Mouse (Mus musculus) limb, embryonic 14.5 days (tissue): Measurements from ENCODE around the gene Med26. TPM values are rescaled to one million over a fixed set of nuclear protein-coding genes. Genes with fewer than 3 reads are reported as not detected.

Source experiments
- ATAC-seq: fragments of 200-750 bp; cut with Nextera tagmentation; 2 replicates; pipeline ENCODE4 v1.8.0; 2017; ENCODE audit warnings: low read depth, moderate number of reproducible peaks, moderate TSS enrichment; ENCODE audit not compliant: low FRiP score
- DNase-seq: peaks from one replicate; pipeline ENCODE4 v3.0.0-alpha.2; 2015; ENCODE audit warnings: low spot score
- H3K27ac ChIP-seq: fragments of 300-500 bp; sonication (generic); replicated peaks from 2 replicates; pipeline ENCODE4 v1.5.1; 2014; ENCODE audit warnings: low read depth, mild to moderate bottlenecking, low read length, moderate library complexity, mixed read lengths
- H3K27me3 ChIP-seq: fragments of 300-500 bp; sonication (generic); 2 replicates; pipeline ENCODE4 v1.6.1; 2014; ENCODE audit warnings: low read length, mixed read lengths; ENCODE audit not compliant: control insufficient read depth, insufficient read depth
- H3K36me3 ChIP-seq: fragments of 300-500 bp; sonication (generic); 2 replicates; pipeline ENCODE4 v1.6.1; 2014; ENCODE audit warnings: mild to moderate bottlenecking, low read length, moderate library complexity, mixed read lengths; ENCODE audit not compliant: control insufficient read depth, insufficient read depth
- H3K4me1 ChIP-seq: fragments of 300-500 bp; sonication (generic); 2 replicates; pipeline ENCODE4 v1.6.1; 2014; ENCODE audit warnings: antibody characterized with exemption, low read length, mixed read lengths; ENCODE audit not compliant: control insufficient read depth, insufficient read depth
- H3K4me2 ChIP-seq: fragments of 300-500 bp; sonication (generic); replicated peaks from 2 replicates; pipeline ENCODE4 v1.6.1; 2014; ENCODE audit warnings: low read depth, mild to moderate bottlenecking, low read length, moderate library complexity; ENCODE audit not compliant: severe bottlenecking
- H3K4me3 ChIP-seq: fragments of 300-500 bp; sonication (generic); replicated peaks from 2 replicates; pipeline ENCODE4 v1.5.1; 2014; ENCODE audit warnings: low read length
- H3K9ac ChIP-seq: fragments of 300-500 bp; sonication (generic); 2 replicates; pipeline ENCODE4 v1.6.1; 2014; ENCODE audit warnings: mild to moderate bottlenecking, low read depth, low read length, moderate library complexity; ENCODE audit not compliant: severe bottlenecking
- H3K9me3 ChIP-seq: fragments of 300-500 bp; sonication (generic); 2 replicates; pipeline ENCODE4 v1.6.1; 2016; ENCODE audit warnings: low read length; ENCODE audit not compliant: control insufficient read depth
- POLR2A ChIP-seq: fragments of 200-500 bp; IDR thresholded peaks from 2 replicates; pipeline ENCODE4 v1.8.0; 2012; ENCODE audit warnings: inconsistent platforms, mild to moderate bottlenecking, moderate library complexity, borderline replicate concordance; ENCODE audit not compliant: insufficient read depth, insufficient read length; ENCODE audit errors: extremely low read depth
- WGBS: fragments of 180-500 bp; shearing (Covaris S2); extraction: QIAGEN DNeasy Blood & Tissue Kit; methylation state at CpG from one replicate; pipeline ENCODE4 v1.1.7; 2014; 5-methylcytosine and 5-hydroxymethylcytosine counted together
- polyA plus RNA-seq, 2 experiments: library from polyadenylated mRNA; depleted of rRNA in 1 of 2; stranded (reverse) in 1 of 2; unstranded in 1 of 2; fragments of >200 nt; fragmentation: Nextera tagmentation in 1 of 2; extraction: Ambion mirVana in 1 of 2; gene quantifications; 2 replicates each; pipeline versions ENCODE4 v1.2.1 to v1.2.3; 2012 to 2014

The Med26 gene
- polyA plus RNA-seq, 2 experiments, result 16.4 to 17.0 TPM

DNA sequence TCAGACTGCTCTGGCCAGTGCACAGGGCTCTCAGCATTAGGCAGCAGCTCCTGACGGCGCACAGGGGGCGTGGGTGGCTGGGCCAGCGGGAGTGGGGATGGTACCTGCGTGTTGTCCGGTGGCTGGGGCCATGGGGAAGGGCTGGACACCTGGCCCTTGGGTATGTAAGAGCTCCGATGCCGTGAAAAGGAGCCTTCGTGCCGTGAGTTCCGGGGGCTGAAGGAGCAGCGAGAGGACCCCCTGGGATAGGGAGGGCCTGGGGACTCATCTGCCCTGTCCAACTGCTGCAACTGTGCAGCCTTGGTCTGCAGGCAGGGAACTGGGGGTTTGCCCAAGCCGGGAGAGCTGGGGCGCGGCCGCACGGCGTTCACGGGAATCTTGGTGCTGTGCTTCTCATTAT is 51.9 kb downstream of the Med26 start:
- no peak overlapping the region for H3K4me3 ChIP-seq
- ATAC-seq (no peak), DNase-seq (no peak)
- H3K9me3 ChIP-seq, result no peaks in the 10 kb centered on the region
- no peak overlapping the region for H3K4me2 ChIP-seq
- H3K9ac ChIP-seq, result no peak overlapping the region
- H3K27me3 ChIP-seq, result no peaks in the 10 kb centered on the region
- peaks cover 30% of the 10 kb centered on the region for H3K36me3 ChIP-seq
- peaks cover 13% of the 10 kb centered on the region for H3K4me1 ChIP-seq
- no peak for TF ChIP-seq POLR2A
- no peak overlapping the region for H3K27ac ChIP-seq
- WGBS, result 90% methylated on average over 18 of the region's 19 CpGs

DNA sequence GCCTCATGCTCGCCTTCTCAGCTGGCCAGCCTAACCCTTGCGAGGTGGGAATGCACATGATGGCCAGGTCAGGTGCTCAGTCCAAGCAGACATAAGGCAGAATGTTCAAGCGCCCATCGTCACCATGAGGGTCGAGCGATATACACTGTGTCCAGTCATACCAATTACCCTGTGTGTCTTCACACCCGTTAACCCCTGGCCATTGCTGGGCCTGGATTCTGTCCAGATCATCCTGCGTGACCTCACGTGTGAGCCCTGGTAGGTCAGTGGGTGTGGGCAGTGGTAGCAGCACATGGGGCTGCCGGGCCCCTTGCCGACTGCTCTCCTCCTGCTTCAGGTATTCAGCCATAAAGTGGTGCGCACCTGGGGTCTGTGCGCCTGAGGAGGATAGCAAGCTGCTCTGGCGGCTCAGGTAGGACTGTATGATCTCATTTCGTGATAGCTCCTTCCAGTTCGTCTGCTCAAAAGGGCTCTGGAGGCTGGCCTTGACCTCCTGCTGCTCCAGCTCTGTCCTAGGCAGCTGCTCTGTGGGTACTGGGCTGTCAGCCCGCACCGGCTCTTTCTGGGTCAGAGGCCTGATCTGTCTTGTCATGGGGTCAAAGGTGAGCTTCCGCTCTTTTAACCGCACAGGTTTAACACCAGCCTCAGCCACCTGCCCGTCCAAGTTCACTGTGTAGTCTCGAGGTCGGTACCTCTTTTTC is 52.5 kb downstream of the Med26 start:
- Histone ChIP-seq H3K4me1 (peaks cover 15% of the 10 kb centered on the region), H3K4me3 (no peak overlapping the region), H3K4me2 (no peak overlapping the region), H3K36me3 (peaks cover 31% of the 10 kb centered on the region), H3K9me3 (no peaks in the 10 kb centered on the region), H3K27me3 (no peaks in the 10 kb centered on the region), H3K9ac (no peak overlapping the region), H3K27ac (no peak overlapping the region)
- ATAC-seq, result no peak
- no peak for TF ChIP-seq POLR2A
- no peak for DNase-seq
- 89% methylated on average over 23 of the region's 23 CpGs for WGBS

GRCm38 (mm10) chr8:72493381-72493780 is 54.7 kb downstream of the Med26 start:
- H3K4me1 ChIP-seq, result peaks cover 15% of the 10 kb centered on the region
- ATAC-seq, result no peak

DNA sequence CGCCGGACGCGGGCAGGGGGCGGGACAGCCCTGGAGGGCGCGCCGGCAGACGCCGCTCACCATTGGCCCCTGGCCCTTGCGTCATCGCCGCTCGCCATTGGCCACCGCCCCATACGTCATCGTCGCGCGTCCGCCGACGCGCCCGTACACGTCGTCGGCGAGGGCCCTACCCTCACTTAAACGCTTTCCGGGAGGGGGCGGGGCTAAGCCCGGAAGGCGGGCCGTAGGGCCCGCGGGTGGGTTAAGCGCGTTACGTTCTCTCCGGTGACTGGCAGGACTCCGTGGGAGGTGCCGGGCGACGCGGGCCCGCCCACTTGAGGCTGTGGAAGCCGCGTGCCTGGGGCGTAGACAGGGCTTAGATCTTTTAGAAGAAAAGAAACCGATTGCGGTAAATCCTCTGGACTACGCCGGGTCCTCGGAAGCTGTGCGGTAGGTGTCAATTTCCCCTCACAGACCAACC is 55.4 kb downstream of the Med26 start:
- Histone ChIP-seq H3K36me3 (peaks cover 48% of the 10 kb centered on the region), H3K27ac (peak overlapping the region; percentile 80), H3K4me3 (peak overlapping the region; percentile 94), H3K9ac (peak overlapping the region; percentile 84), H3K4me2 (peak overlapping the region; percentile 90), H3K27me3 (no peaks in the 10 kb centered on the region), H3K9me3 (no peaks in the 10 kb centered on the region), H3K4me1 (peaks cover 15% of the 10 kb centered on the region)
- WGBS, result under 1% methylated on average over 54 of the region's 56 CpGs
- TF ChIP-seq POLR2A, result no peak
- ATAC-seq (peak; percentile 98), DNase-seq (peak; percentile 97)

More at GRCm38 (mm10) chr8:72493381-72493780, 54.7 kb downstream of the Med26 start:
- Histone ChIP-seq H3K27me3 (no peaks in the 10 kb centered on the region), H3K9me3 (no peaks in the 10 kb centered on the region), H3K27ac (peak overlapping the region; percentile 40; the same call in 1 of the 2 replicates), H3K4me2 (peak overlapping the region; percentile 78), H3K9ac (peak overlapping the region; percentile 61), H3K36me3 (peaks cover 42% of the 10 kb centered on the region), H3K4me3 (peak overlapping the region; percentile 94)
- no peak for DNase-seq
- no peak for TF ChIP-seq POLR2A
- WGBS, result 11% methylated on average over 8 of the region's 8 CpGs

- under 1% methylated on average over 70 of the region's 98 CpGs for WGBS
- peak within 1 kb of the TSS; percentile 84 for H3K9ac ChIP-seq
- H3K4me1 ChIP-seq, result peaks cover 15% of the 10 kb centered on the region
- peaks cover 51% of the 10 kb centered on the region for H3K36me3 ChIP-seq
- H3K4me2 ChIP-seq, result peak within 1 kb of the TSS; percentile 90
- no peak for TF ChIP-seq POLR2A
- peak; percentile 2 for ATAC-seq
- peak within 1 kb of the TSS; percentile 80 for H3K27ac ChIP-seq
- H3K4me3 ChIP-seq, result peak within 1 kb of the TSS; percentile 94
- DNase-seq, result no peak
- H3K9me3 ChIP-seq, result no peaks in the 10 kb centered on the region
- H3K27me3 ChIP-seq, result no peaks in the 10 kb centered on the region
Measured at GRCm38 (mm10) chr8:72491680-72492621, 56.1 kb downstream of the Med26 start, which contains the start of gene Slc35e1. Gene Slc35e1 (minus strand): TSS chr8:72492614.
